Mouse (Mus musculus) layer of hippocampus, adult 9-10 months (tissue): ENCODE measurements at regions not wholly inside any gene's neighbourhood (a gene's known extent, or its start where the extent isn't known, plus 50 kb on each side); places are given as distances from the start of the nearest gene placed in this dataset.
"Not testable (repeated sequence)": the region's sequence is repeated elsewhere in the genome, so short reads cannot be mapped to it uniquely, and the experiment has no call there.

Source experiments
- DNase-seq: peaks from one replicate; pipeline ENCODE4 v3.0.0; 2022; ENCODE audit warnings: low spot score

DNA sequence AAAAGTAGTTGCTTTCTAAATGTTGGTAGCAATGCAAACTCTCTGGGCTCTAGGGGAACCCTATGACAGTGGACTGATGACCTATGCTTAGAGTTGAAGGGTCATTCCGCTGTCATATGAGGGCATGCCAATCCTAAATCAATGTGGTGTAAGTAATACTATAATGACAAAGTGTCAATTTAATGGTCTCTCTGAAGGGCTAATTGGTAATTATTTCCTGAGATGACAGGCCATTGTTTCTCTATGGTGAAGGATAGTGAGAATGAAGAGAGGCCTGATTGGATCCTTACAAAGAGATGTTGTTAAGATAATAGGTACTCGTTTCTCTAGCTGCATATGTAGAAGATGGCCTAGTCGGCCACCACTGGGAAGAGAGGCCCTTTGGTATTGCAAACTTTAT, 299.7 kb upstream of the Pou3f2 start:
- DNase-seq = no peak

DNA sequence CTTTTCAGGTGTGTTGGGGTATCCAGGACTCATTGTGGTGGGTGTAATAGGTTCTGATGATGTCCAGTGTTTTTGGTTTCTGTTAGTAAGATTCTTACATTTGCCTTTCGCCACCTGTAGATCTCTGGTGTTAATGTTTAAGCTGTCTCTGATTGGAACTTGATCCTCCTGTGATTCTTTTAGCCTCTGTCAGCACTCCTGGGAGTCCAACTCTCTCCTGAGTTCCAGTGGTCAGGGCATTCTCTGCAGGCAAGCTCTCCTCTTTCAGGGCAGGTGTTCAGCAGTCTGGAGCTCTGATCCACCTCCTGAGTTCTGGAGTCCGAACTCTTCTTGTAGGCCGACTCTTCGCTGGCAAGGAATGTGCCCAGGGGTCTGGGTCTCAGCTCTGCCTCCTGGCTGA, 274.9 kb upstream of the Pou3f2 start:
- DNase-seq = not testable (repeated sequence)
